Mouse (Mus musculus) forebrain, embryonic 10.5 days (tissue): Measurements from ENCODE around the gene Idi1. TPM values are rescaled to one million over a fixed set of nuclear protein-coding genes. Genes with fewer than 3 reads are reported as not detected.
"Not testable (repeated sequence)": the region's sequence is repeated elsewhere in the genome, so short reads cannot be mapped to it uniquely, and the experiment has no call there.

Source experiments
- DNase-seq: peaks from one replicate; pipeline ENCODE4 v3.0.0-alpha.2; 2017; ENCODE audit warnings: low spot score; ENCODE audit errors: extremely low spot score
- H3K27ac ChIP-seq: fragments of 300-500 bp; sonication (generic); 2 replicates; pipeline ENCODE4 v1.5.1; 2016; ENCODE audit warnings: mild to moderate bottlenecking
- H3K27me3 ChIP-seq: fragments of 300-500 bp; sonication (generic); 2 replicates; pipeline ENCODE4 v1.6.1; 2016; ENCODE audit warnings: mild to moderate bottlenecking; ENCODE audit not compliant: poor library complexity, severe bottlenecking
- H3K36me3 ChIP-seq: fragments of 300-500 bp; sonication (generic); replicated peaks from 2 replicates; pipeline ENCODE4 v1.6.1; 2016; ENCODE audit warnings: mild to moderate bottlenecking, moderate library complexity
- H3K4me1 ChIP-seq: fragments of 300-500 bp; sonication (generic); 2 replicates; pipeline ENCODE4 v1.6.1; 2016
- H3K4me3 ChIP-seq: fragments of 300-500 bp; sonication (generic); 2 replicates; pipeline ENCODE4 v1.5.1; 2016; ENCODE audit warnings: mild to moderate bottlenecking, moderate library complexity
- H3K9me3 ChIP-seq: fragments of 300-500 bp; sonication (generic); 2 replicates; pipeline ENCODE4 v1.6.1; 2016; ENCODE audit warnings: mild to moderate bottlenecking, moderate library complexity
- WGBS: fragments of 180-500 bp; shearing (Covaris S2); methylation state at CpG from one replicate; pipeline ENCODE4 v1.1.7; 2016; 5-methylcytosine and 5-hydroxymethylcytosine counted together
- microRNA-seq: library from miRNA; unstranded; fragments of <30 nt; microRNA quantifications from one replicate; pipeline ENCODE4, GENCODE M21; 2017
- polyA plus RNA-seq: library from polyadenylated mRNA; unstranded; fragments of >200 nt; fragmentation: Nextera tagmentation; extraction: Ambion mirVana; gene quantifications from 2 replicates; pipeline ENCODE4 v1.2.1, GENCODE M21; 2016

The Idi1 gene
- polyA plus RNA-seq, 1 experiment from 2014 or later, result 182 TPM

- no peak overlapping the region for H3K4me3 ChIP-seq
- DNase-seq, result no peak
- H3K27ac ChIP-seq, result no peak overlapping the region
- no peaks in the 10 kb centered on the region for H3K36me3 ChIP-seq
- H3K27me3 ChIP-seq, result no peaks in the 10 kb centered on the region
- no peaks in the 10 kb centered on the region for H3K4me1 ChIP-seq
- WGBS, result 71% methylated on average over 2 of the region's 2 CpGs
- no peaks in the 10 kb centered on the region for H3K9me3 ChIP-seq
Observed at GRCm38 (mm10) chr13:8933499-8933898, 48.2 kb downstream of the Idi1 start.

DNA sequence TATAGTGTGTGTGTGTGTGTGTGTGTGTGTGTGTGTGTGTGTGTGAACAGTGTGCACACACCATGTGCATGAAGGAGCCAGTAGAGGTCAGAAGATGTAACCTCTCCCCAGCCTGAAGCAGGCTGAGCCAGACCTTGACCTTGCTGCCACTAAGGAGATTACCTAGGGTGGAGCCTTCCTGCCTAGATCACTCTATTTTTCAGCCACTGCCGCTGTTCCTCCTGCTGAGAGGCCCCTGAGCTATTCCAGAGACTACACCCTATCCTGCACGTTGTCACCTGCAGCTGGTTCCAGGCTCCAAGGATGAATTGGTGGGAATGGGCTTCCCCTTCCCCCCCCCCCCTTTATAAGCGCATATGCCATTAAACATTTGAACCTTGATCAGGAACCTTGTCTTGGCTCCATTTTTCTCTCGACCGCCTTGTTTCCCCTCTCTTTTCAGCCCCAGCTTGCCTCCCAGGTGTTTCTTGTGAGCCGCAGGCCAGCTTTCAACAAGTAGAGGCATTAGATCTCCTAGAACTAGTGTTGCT lies 52.4 kb downstream of the Idi1 start:
- 84% methylated on average over 6 of the region's 6 CpGs for WGBS
- not testable (repeated sequence) for DNase-seq, H3K4me3 ChIP-seq, H3K27me3 ChIP-seq, H3K36me3 ChIP-seq, H3K4me1 ChIP-seq, H3K9me3 ChIP-seq, H3K27ac ChIP-seq

GRCm38 (mm10) chr13:8941110-8941509 lies 55.8 kb downstream of the Idi1 start:
- not testable (repeated sequence) for H3K36me3 ChIP-seq, H3K27ac ChIP-seq, DNase-seq, H3K4me1 ChIP-seq, H3K27me3 ChIP-seq, H3K4me3 ChIP-seq, H3K9me3 ChIP-seq
- WGBS, result 88% methylated on average over 4 of the region's 4 CpGs

- H3K27me3 ChIP-seq, H3K4me3 ChIP-seq, H3K27ac ChIP-seq, DNase-seq, H3K4me1 ChIP-seq, H3K36me3 ChIP-seq, H3K9me3 ChIP-seq: not testable (repeated sequence)
- 71% methylated on average over 1 of the region's 5 CpGs for WGBS
Observed at GRCm38 (mm10) chr13:8941701-8942100, 56.4 kb downstream of the Idi1 start.

Small RNA genes within 50 kb of the gene (microRNA-seq; reads per million reads assigned to microRNA genes)
- gene Gm22750, result not detected

Other genes with a start within 250 kb of the Idi1 start
- 31.0 and 32.1 TPM in 2 replicates for gene Wdr37, start 13.6 kb upstream of the Idi1 start, polyA plus RNA-seq
- not detected in 2 replicates for gene Gm9745, start 62.7 kb downstream of the Idi1 start, polyA plus RNA-seq
- 0.10 and 0.14 TPM in 2 replicates for gene Idi2, start 67.4 kb downstream of the Idi1 start, polyA plus RNA-seq
- 119 and 125 TPM in 2 replicates for gene Gtpbp4, start 110.6 kb downstream of the Idi1 start, polyA plus RNA-seq
- gene Larp4b, start 208.4 kb downstream of the Idi1 start, polyA plus RNA-seq, result 32.6 and 34.2 TPM in 2 replicates